Mouse (Mus musculus): ENCODE measurements around the gene Vgll4. TPM values are rescaled to one million over a fixed set of nuclear protein-coding genes. Genes with fewer than 3 reads are reported as not detected.

Gene Vgll4
- total and polyA plus RNA-seq, 3 experiments = 34.6 to 73.7 (median 37.3) TPM

- H3K9me3 ChIP-seq (replicated peaks; ENCODE audit: low read length) = peaks cover 7% of the 10 kb centered on the region
- H3K4me2 ChIP-seq (ENCODE audit: insufficient read depth, low read depth, poor library complexity, severe bottlenecking) = no peak overlapping the region
- H3K27me3 ChIP-seq (replicated peaks) = no peaks in the 10 kb centered on the region
- no peak overlapping the region for H3K4me3 ChIP-seq (replicated peaks in 1 of 3; ENCODE audit: low read depth in 2 of 3, low read length in 2 of 3, poor library complexity in 1 of 3)
- H3K36me3 ChIP-seq (replicated peaks in 1 of 2; ENCODE audit: control insufficient read depth in 1 of 2, insufficient read depth in 1 of 2, low read length in 1 of 2) = peaks cover 0 to under 1% of the 10 kb centered on the region in 2 experiments
- peaks cover 10 to 53% of the 10 kb centered on the region in 2 experiments for H3K4me1 ChIP-seq (ENCODE audit: control insufficient read depth in 1 of 2, insufficient read depth in 2 of 2)
- H3K9ac ChIP-seq (ENCODE audit: insufficient read depth, low read depth) = no peak overlapping the region
- H3K79me2 ChIP-seq (replicated peaks; ENCODE audit: control insufficient read depth, extremely low read depth, insufficient read depth, poor library complexity, severe bottlenecking) = peaks cover 31% of the 10 kb centered on the region
- no peak overlapping the region for H3K27ac ChIP-seq (ENCODE audit: insufficient read depth, low read depth)
- in situ Hi-C loops (cut with MboI; ENCODE audit: low pct_ligation_motif_present, low pct_unique_long_range_greater_than_20kb, low sequenced_read_pairs) = no loop called here
- TF ChIP-seq TBP (conservative IDR thresholded peaks at IDR 0.05; ENCODE audit: low read depth, low read length) (no peak), BHLHE40 (IDR thresholded peaks at IDR 0.05; ENCODE audit: low read depth, low read length) (no peak), KAT2A (IDR thresholded peaks at IDR 0.05; ENCODE audit: insufficient replicate concordance, low read length) (no peak), USF1 (IDR thresholded peaks at IDR 0.05; ENCODE audit: low read depth, low read length) (no peak), CHD2 (IDR thresholded peaks at IDR 0.05; ENCODE audit: low read length) (no peak)
- no peak for DNase-seq (ENCODE audit: extremely low read depth)
- dilution Hi-C loops (cut with MboI; ENCODE audit: extremely low pct_ligation_motif_present, extremely low pct_unique_long_range_greater_than_20kb, low sequenced_read_pairs) = no loop called here
These were observed 592 bp upstream of the Vgll4 start for GRCm38 (mm10) chr6:114970386-114970785.

- Histone ChIP-seq H3K79me2 (replicated peaks; ENCODE audit: control insufficient read depth, extremely low read depth, insufficient read depth, poor library complexity, severe bottlenecking) (peaks cover 49% of the 10 kb centered on the region), H3K4me3 (replicated peaks in 1 of 3; ENCODE audit: low read depth in 2 of 3, low read length in 2 of 3, poor library complexity in 1 of 3) (peak overlapping the region; percentile 65 to 84 (median 80)), H3K27me3 (replicated peaks) (no peaks in the 10 kb centered on the region), H3K4me1 (ENCODE audit: control insufficient read depth in 1 of 2, insufficient read depth in 2 of 2) (peaks cover 25 to 66% of the 10 kb centered on the region in 2 experiments), H3K36me3 (replicated peaks in 1 of 2; ENCODE audit: control insufficient read depth in 1 of 2, insufficient read depth in 1 of 2, low read length in 1 of 2) (peaks cover 0 to 7% of the 10 kb centered on the region in 2 experiments), H3K27ac (ENCODE audit: insufficient read depth, low read depth) (peak overlapping the region; percentile 26), H3K4me2 (ENCODE audit: insufficient read depth, low read depth, poor library complexity, severe bottlenecking) (peak overlapping the region; percentile 62), H3K9ac (ENCODE audit: insufficient read depth, low read depth) (peak overlapping the region; percentile 85), H3K9me3 (replicated peaks; ENCODE audit: low read length) (peaks cover 7% of the 10 kb centered on the region)
- dilution Hi-C loops (cut with MboI; ENCODE audit: extremely low pct_ligation_motif_present, extremely low pct_unique_long_range_greater_than_20kb, low sequenced_read_pairs) = no loop called here
- DNase-seq (ENCODE audit: extremely low read depth) = no peak
- in situ Hi-C loops (cut with MboI; ENCODE audit: low pct_ligation_motif_present, low pct_unique_long_range_greater_than_20kb, low sequenced_read_pairs) = loop anchor here (5.0 kb wide), 1 partner anchor 36 kb away; no protein-coding TSS in a partner anchor
- TF ChIP-seq TCF12 (IDR thresholded peaks at IDR 0.05; ENCODE audit: low read depth, low read length) (peak; percentile 33), BHLHE40 (IDR thresholded peaks at IDR 0.05; ENCODE audit: low read depth, low read length) (no peak; the same call in 1 of the 2 replicates), NELFE (IDR thresholded peaks at IDR 0.05; ENCODE audit: low read depth, low read length) (0 out of 2 replicates have a peak, but pooled peaks have one; percentile 25), ETS1 (conservative IDR thresholded peaks at IDR 0.05; ENCODE audit: low read depth, low read length) (no peak), SMC3 (IDR thresholded peaks at IDR 0.05; ENCODE audit: low read depth, low read length) (no peak), ZC3H11A (IDR thresholded peaks at IDR 0.05; ENCODE audit: low read depth, low read length) (no peak), MAX (IDR thresholded peaks at IDR 0.05; ENCODE audit: low read length) (peak; percentile 12; the same call in 1 of the 2 replicates), ZMIZ1 (IDR thresholded peaks at IDR 0.05; ENCODE audit: low read depth, low read length) (no peak; the same call in 1 of the 2 replicates), RCOR1 (conservative IDR thresholded peaks at IDR 0.05; ENCODE audit: low read depth, low read length) (no peak), ZKSCAN1 (IDR thresholded peaks at IDR 0.05; ENCODE audit: borderline replicate concordance, low read depth, low read length) (no peak), MYC (IDR thresholded peaks at IDR 0.05; ENCODE audit: low read depth, low read length) (no peak), USF2 (conservative IDR thresholded peaks at IDR 0.05; ENCODE audit: low read depth, low read length) (no peak), E2F4 (IDR thresholded peaks at IDR 0.05; ENCODE audit: insufficient replicate concordance, low read depth, low read length) (no peak), USF1 (IDR thresholded peaks at IDR 0.05; ENCODE audit: low read depth, low read length) (no peak), ZNF384 (IDR thresholded peaks at IDR 0.05; ENCODE audit: low read depth, low read length) (no peak), SIN3A (IDR thresholded peaks at IDR 0.05; ENCODE audit: low read length) (peak; percentile 77), POLR2AphosphoS2 (IDR thresholded peaks at IDR 0.05; ENCODE audit: low read depth, low read length) (no peak), KAT2A (IDR thresholded peaks at IDR 0.05; ENCODE audit: insufficient replicate concordance, low read length) (no peak), IRF4 (IDR thresholded peaks at IDR 0.05; ENCODE audit: low read depth, low read length) (no peak), CHD1 (IDR thresholded peaks at IDR 0.05; ENCODE audit: low read depth, low read length) (no peak), GABPA (IDR thresholded peaks at IDR 0.05; ENCODE audit: insufficient replicate concordance, low read depth, low read length) (no peak), POLR2A (IDR thresholded peaks at IDR 0.05; ENCODE audit: low read depth, low read length) (peak; percentile 62; the same call in 1 of the 2 replicates), RAD21 (IDR thresholded peaks at IDR 0.05; ENCODE audit: low read depth, low read length) (no peak), ELF1 (IDR thresholded peaks at IDR 0.05; ENCODE audit: low read depth, low read length) (no peak), EP300 (IDR thresholded peaks at IDR 0.05; ENCODE audit: low read length) (no peak), TBP (conservative IDR thresholded peaks at IDR 0.05; ENCODE audit: low read depth, low read length) (no peak), MEF2A (IDR thresholded peaks at IDR 0.05; ENCODE audit: borderline replicate concordance, low read depth, low read length) (0 out of 2 replicates have a peak, but pooled peaks have one; percentile 17), MAFK (IDR thresholded peaks at IDR 0.05; ENCODE audit: insufficient replicate concordance, low read length) (no peak), JUN (IDR thresholded peaks at IDR 0.05; ENCODE audit: insufficient read depth, low read depth, low read length) (no peak)
These were observed 1.2 kb downstream of the Vgll4 start for GRCm38 (mm10) chr6:114968361-114969212.

All from CH12.LX (cell line).